Comparison of ENCODE assay signal across 26 mouse cellular contexts in the genomic region with DNA sequence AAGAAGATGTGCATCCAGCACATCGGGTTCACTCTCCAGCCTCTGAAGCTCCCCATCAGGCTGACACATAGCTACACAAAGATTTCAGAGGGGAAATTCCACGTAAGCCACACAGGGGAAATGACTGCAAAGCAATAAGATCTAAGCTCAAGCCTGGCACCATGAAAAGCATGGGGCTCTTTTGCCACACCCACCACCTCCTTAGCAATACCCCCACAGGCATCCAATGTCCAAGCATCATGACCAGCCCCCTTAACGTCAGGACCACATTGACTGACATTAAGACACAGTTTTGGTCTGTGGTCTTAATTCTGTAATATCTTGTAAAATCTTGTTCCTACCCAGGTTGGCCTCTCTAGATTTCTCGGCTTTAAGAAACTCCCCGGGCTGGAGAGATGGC. TPM values are rescaled to one million over a fixed set of nuclear protein-coding genes. Genes with fewer than 3 reads are reported as not detected.
"Had no signal": no experiment of that assay in that cellular context is flagged by ENCODE, and none has a peak within 500 bp of the region (broad histone marks: within the 10 kb centered on the region; RNA-seq: fewer than 3 reads in every experiment).

No protein-coding gene starts in this region.

- H3K9me3 ChIP-seq: heart, embryonic 10.5 days; heart, embryonic 12.5 days; hindbrain, embryonic 13.5 days; hindbrain, embryonic 15.5 days; intestine, embryonic 15.5 days; limb, embryonic 13.5 days; limb, embryonic 15.5 days; liver, embryonic 12.5 days had no signal

- H3K4me3 ChIP-seq: heart, embryonic 10.5 days; heart, embryonic 12.5 days; hindbrain, embryonic 13.5 days; hindbrain, embryonic 15.5 days; intestine, embryonic 15.5 days; layer of hippocampus, adult 2 months; left cerebral cortex, adult 2 months; limb, embryonic 13.5 days; limb, embryonic 15.5 days; liver, embryonic 12.5 days had no signal

- H3K9ac ChIP-seq: heart, embryonic 12.5 days; hindbrain, embryonic 13.5 days; hindbrain, embryonic 15.5 days; intestine, embryonic 15.5 days; limb, embryonic 13.5 days; limb, embryonic 15.5 days; liver, embryonic 12.5 days; liver, embryonic 14.5 days had no signal

- H3K4me1 ChIP-seq: heart, embryonic 10.5 days; hindbrain, embryonic 15.5 days; intestine, embryonic 15.5 days; limb, embryonic 13.5 days; limb, embryonic 15.5 days; liver, embryonic 12.5 days had no signal

- H3K27ac ChIP-seq: heart, embryonic 10.5 days; hindbrain, embryonic 13.5 days; hindbrain, embryonic 15.5 days; hindbrain, postnatal 0 days; intestine, embryonic 15.5 days; layer of hippocampus, adult 2 months; left cerebral cortex, adult 2 months; limb, embryonic 13.5 days; limb, embryonic 15.5 days; liver, embryonic 12.5 days; liver, embryonic 14.5 days had no signal

- DNase-seq: gastrocnemius, postnatal 14 days; gastrocnemius, postnatal 36 days; heart, adult 18-20 months; heart, postnatal 10 days; kidney, adult 18-20 months; kidney, adult 8-10 months; kidney, postnatal 10 days; kidney, postnatal 25 days; kidney, postnatal 4 days had no signal

- H3K4me2 ChIP-seq: heart, embryonic 12.5 days; hindbrain, embryonic 13.5 days; hindbrain, embryonic 15.5 days; intestine, embryonic 15.5 days; limb, embryonic 13.5 days; limb, embryonic 15.5 days; liver, embryonic 12.5 days had no signal

- ATAC-seq: hindbrain, postnatal 0 days; inflammation-experienced regulatory T-cells, adult 6 months; intestine, embryonic 15.5 days; intestine, postnatal 0 days; liver, embryonic 12.5 days had no signal

- H3K27me3 ChIP-seq: heart, embryonic 12.5 days; hindbrain, embryonic 13.5 days; hindbrain, embryonic 15.5 days; intestine, embryonic 15.5 days; limb, embryonic 13.5 days; limb, embryonic 15.5 days; liver, embryonic 12.5 days had no signal

RNA-seq across cellular contexts. Expression of a gene that starts 26.1 kb away (rescaled TPM):
- polyA plus RNA-seq: heart, embryonic 14.5 days; inflammation-experienced regulatory T-cells, adult 6 months; intestine, postnatal 0 days; kidney, embryonic 14.5 days had no signal

RNA-seq across cellular contexts. Expression of a gene that starts 45.0 kb away (rescaled TPM):
- total RNA-seq: hematopoietic stem cell, adult 5-6 weeks had no signal
- polyA plus RNA-seq: inflammation-experienced regulatory T-cells, adult 6 months had no signal
